ENCODE assay signal across 23 mouse cellular contexts in genomic region chr10:18400998-18401397, GRCm38 (mm10).
DNase-seq lines count a peak whose midpoint lies in the region; ATAC-seq and TF ChIP-seq lines count a peak whose summit lies in the region.
"Had no signal": no experiment of that assay in that cellular context is flagged by ENCODE, and none has a peak within 500 bp of the region (broad histone marks: within the 10 kb centered on the region; RNA-seq: fewer than 3 reads in every experiment).

No protein-coding gene starts in this region.

- H3K4me3 ChIP-seq in heart, embryonic 10.5 days: no peak overlapping the region
- no peak overlapping the region for H3K4me3 ChIP-seq in kidney, adult 2 months (ENCODE audit: insufficient read depth, low read depth, low read length)
- H3K4me3 ChIP-seq in intestine, embryonic 16.5 days (ENCODE audit: low read length): no peak overlapping the region
- H3K4me3 ChIP-seq: forebrain, embryonic 10.5 days; gastrocnemius, adult 2 months; limb, embryonic 13.5 days; liver, embryonic 15.5 days; midbrain, embryonic 15.5 days; neural tube, embryonic 13.5 days had no signal

- no peaks in the 10 kb centered on the region for H3K27me3 ChIP-seq in heart, embryonic 10.5 days (ENCODE audit: insufficient read depth, poor library complexity, severe bottlenecking)
- H3K27me3 ChIP-seq in kidney, adult 2 months (replicated peaks; ENCODE audit: control insufficient read depth, insufficient read depth, low read length): no peaks in the 10 kb centered on the region
- H3K27me3 ChIP-seq in intestine, embryonic 16.5 days (replicated peaks; ENCODE audit: control insufficient read depth, insufficient read depth, low read length): no peaks in the 10 kb centered on the region
- H3K27me3 ChIP-seq: CH12.LX; limb, embryonic 13.5 days; liver, embryonic 15.5 days; midbrain, embryonic 15.5 days; neural tube, embryonic 13.5 days; Patski had no signal

- H3K4me1 ChIP-seq in heart, embryonic 10.5 days: peaks cover 10% of the 10 kb centered on the region
- H3K4me1 ChIP-seq in kidney, adult 2 months (ENCODE audit: control insufficient read depth, insufficient read depth, low read length): peaks cover 8% of the 10 kb centered on the region
- H3K4me1 ChIP-seq in intestine, embryonic 16.5 days (ENCODE audit: control insufficient read depth, insufficient read depth, low read length): no peaks in the 10 kb centered on the region
- H3K4me1 ChIP-seq: liver, embryonic 15.5 days; midbrain, embryonic 15.5 days; neural tube, embryonic 13.5 days had no signal

- 0 out of 2 replicates have a peak, but pooled peaks have one; percentile 38 for ATAC-seq in intestine, embryonic 16.5 days
- ATAC-seq: midbrain, embryonic 15.5 days; Patski had no signal

- no peaks in the 10 kb centered on the region for H3K9me3 ChIP-seq in heart, embryonic 10.5 days
- H3K9me3 ChIP-seq in intestine, embryonic 16.5 days (ENCODE audit: control insufficient read depth, low read length): no peaks in the 10 kb centered on the region
- H3K9me3 ChIP-seq: forebrain, embryonic 10.5 days; G1E; limb, embryonic 13.5 days; liver, embryonic 15.5 days; midbrain, embryonic 15.5 days; neural tube, embryonic 13.5 days had no signal

- WGBS in heart, embryonic 10.5 days: 80% methylated on average over 8 of the region's 8 CpGs
- 46% methylated on average over 8 of the region's 8 CpGs for WGBS in kidney, adult 2 months
- WGBS in intestine, embryonic 16.5 days: 80% methylated on average over 8 of the region's 8 CpGs

- DNase-seq in heart, adult 18-20 months: peak; percentile 53 to 54
- DNase-seq in heart, embryonic 10.5 days (ENCODE audit: low spot score): no peak
- DNase-seq in kidney, adult 2 months: peak; percentile 52
- DNase-seq in kidney, postnatal 10 days: no peak
- peak; percentile 32 for DNase-seq in brain, embryonic 14.5 days (ENCODE audit: low read depth)
- no peak for DNase-seq in gastrocnemius, postnatal 14 days
- DNase-seq: B cell, adult 2 months; cerebellum, adult 11 months; cerebellum, postnatal 14 days; gastrocnemius, adult 2 months; kidney, postnatal 14 days; lung, postnatal 4 days; right cerebral cortex, postnatal 4 days; thymus, postnatal 14 days had no signal

- no peaks in the 10 kb centered on the region for H3K36me3 ChIP-seq in heart, embryonic 10.5 days
- no peaks in the 10 kb centered on the region for H3K36me3 ChIP-seq in kidney, adult 2 months (ENCODE audit: control insufficient read depth, insufficient read depth, low read length)
- H3K36me3 ChIP-seq in intestine, embryonic 16.5 days (ENCODE audit: control insufficient read depth, insufficient read depth, low read length): no peaks in the 10 kb centered on the region
- H3K36me3 ChIP-seq: forebrain, embryonic 10.5 days; G1E; limb, embryonic 13.5 days; liver, embryonic 15.5 days; midbrain, embryonic 15.5 days; neural tube, embryonic 13.5 days had no signal

- no peak for TF ChIP-seq POLR2A in kidney, adult 2 months (IDR thresholded peaks at IDR 0.05; ENCODE audit: low read depth, low read length)
- TF ChIP-seq POLR2A in brain, embryonic 14.5 days (IDR thresholded peaks at IDR 0.05; ENCODE audit: borderline replicate concordance, extremely low read depth, insufficient read depth, insufficient read length, poor library complexity, severe bottlenecking): no peak

- no peak for TF ChIP-seq CTCF in kidney, adult 2 months (conservative IDR thresholded peaks at IDR 0.05; ENCODE audit: insufficient read depth, insufficient read length, low read depth, low read length)
- TF ChIP-seq CTCF in brain, embryonic 14.5 days (IDR thresholded peaks at IDR 0.05; ENCODE audit: borderline replicate concordance, extremely low read depth, insufficient read depth, insufficient read length): no peak

- no peak overlapping the region for H3K4me2 ChIP-seq in intestine, embryonic 16.5 days (ENCODE audit: low read depth, low read length)
- H3K4me2 ChIP-seq: limb, embryonic 13.5 days; liver, embryonic 15.5 days; midbrain, embryonic 15.5 days; neural tube, embryonic 13.5 days had no signal

- H3K27ac ChIP-seq in heart, embryonic 10.5 days: no peak overlapping the region
- H3K27ac ChIP-seq in kidney, adult 2 months (ENCODE audit: insufficient read depth, low read depth, low read length): peak overlapping the region; percentile 25; the same call in 1 of the 2 replicates
- H3K27ac ChIP-seq in intestine, embryonic 16.5 days (ENCODE audit: low read length): no peak overlapping the region
- H3K27ac ChIP-seq: forebrain, embryonic 10.5 days; gastrocnemius, adult 2 months; limb, embryonic 13.5 days; liver, embryonic 15.5 days; midbrain, embryonic 15.5 days; neural tube, embryonic 13.5 days had no signal

- intact Hi-C loops in gastrocnemius, postnatal 14 days (cut with DNase I; ENCODE audit: low total_unique reads): no loop called here

- no peak overlapping the region for H3K9ac ChIP-seq in intestine, embryonic 16.5 days (ENCODE audit: low read depth, low read length)
- H3K9ac ChIP-seq: limb, embryonic 13.5 days; liver, embryonic 15.5 days; midbrain, embryonic 15.5 days; neural tube, embryonic 13.5 days had no signal

Comparison
In these comparisons a context has a peak if more than half of its experiments do, and no peak if none do; other contexts are left out.
1. DNase-seq: peak in heart, adult 18-20 months (2 of 2), kidney, adult 2 months (single experiment) and brain, embryonic 14.5 days (single experiment); none in heart, embryonic 10.5 days (single experiment), kidney, postnatal 10 days (single experiment) and gastrocnemius, postnatal 14 days (single experiment).